Mouse (Mus musculus): ENCODE measurements around the gene Naa16. TPM values are rescaled to one million over a fixed set of nuclear protein-coding genes. Genes with fewer than 3 reads are reported as not detected.

Gene Naa16
- polyA plus RNA-seq, 1 experiment = 0.28 TPM

DNA sequence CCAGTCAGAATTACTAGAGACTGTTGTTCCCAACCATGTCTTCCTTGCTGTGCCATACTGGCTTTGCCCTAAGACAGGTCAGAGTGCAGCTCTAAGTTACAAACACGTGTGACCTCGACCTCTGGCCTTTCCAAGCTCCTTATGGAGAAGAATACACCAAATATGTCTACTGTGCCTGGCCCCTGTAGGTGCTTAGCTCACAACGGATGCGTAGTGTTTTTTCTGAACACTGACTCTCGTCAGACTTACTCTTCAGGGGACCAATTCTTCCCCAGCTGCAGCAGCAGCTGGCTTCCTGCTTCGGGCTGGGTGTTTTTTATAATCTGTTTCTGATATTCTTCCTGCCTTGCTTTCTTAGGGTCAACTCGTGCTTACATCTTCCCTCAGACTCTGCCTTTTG lies 74.7 kb downstream of the Naa16 start:
- Histone ChIP-seq H3K4me3 (ENCODE audit: low read depth, low read length) (no peak overlapping the region), H3K27me3 (ENCODE audit: control insufficient read depth, insufficient read depth, low read length) (no peaks in the 10 kb centered on the region), H3K27ac (ENCODE audit: insufficient read depth, low read depth, low read length) (no peak overlapping the region), H3K4me1 (ENCODE audit: control insufficient read depth, insufficient read depth, insufficient read length, low read length) (no peaks in the 10 kb centered on the region), H3K36me3 (ENCODE audit: control insufficient read depth, insufficient read depth, low read length) (no peaks in the 10 kb centered on the region)
- TF ChIP-seq POLR2A (IDR thresholded peaks at IDR 0.05; ENCODE audit: low read depth, low read length) = no peak
- no peak for TF ChIP-seq CTCF (IDR thresholded peaks at IDR 0.05; ENCODE audit: extremely low read depth, insufficient read length, insufficient replicate concordance, low read depth, low read length)
- WGBS = 64% methylated on average over 7 of the region's 7 CpGs

DNA sequence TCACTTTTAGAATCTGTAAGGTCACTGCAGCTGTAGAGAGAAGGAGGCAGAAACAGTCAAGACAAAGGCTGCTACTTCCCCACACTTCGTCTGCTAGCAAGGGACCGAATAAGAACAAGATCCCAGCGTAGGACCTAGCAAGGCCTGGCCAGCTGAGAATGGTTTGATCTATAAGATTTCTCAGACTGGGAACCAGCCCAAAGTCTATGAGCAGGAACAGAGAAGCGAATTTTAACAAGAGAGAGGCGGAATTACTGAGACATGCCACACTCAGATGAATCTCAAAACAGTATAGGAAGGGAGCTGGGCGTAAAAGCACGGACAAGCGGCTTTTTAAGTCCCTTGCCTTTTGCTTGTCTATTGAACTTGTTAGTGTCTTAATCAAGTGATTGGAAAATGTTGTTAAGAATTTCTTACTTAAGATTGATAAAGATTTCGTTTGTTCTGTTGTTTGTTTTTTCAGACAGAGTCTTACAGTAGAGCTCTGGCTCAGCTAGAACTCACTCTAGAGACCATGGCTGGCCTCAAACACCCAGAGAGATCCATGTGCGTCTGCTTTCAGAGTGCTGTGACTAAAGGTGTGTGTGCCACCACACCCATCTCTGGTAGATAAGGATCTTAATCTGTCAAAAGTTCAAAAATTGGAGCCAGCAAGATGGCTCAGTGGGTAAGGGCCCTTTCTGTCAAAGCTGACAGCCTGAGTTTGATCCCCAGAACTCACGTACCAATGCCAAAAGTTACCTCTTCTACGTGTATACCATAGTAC lies 76.2 kb downstream of the Naa16 start:
- Histone ChIP-seq H3K4me3 (ENCODE audit: low read depth, low read length) (no peak overlapping the region), H3K27me3 (ENCODE audit: control insufficient read depth, insufficient read depth, low read length) (no peaks in the 10 kb centered on the region), H3K27ac (ENCODE audit: insufficient read depth, low read depth, low read length) (no peak overlapping the region), H3K36me3 (ENCODE audit: control insufficient read depth, insufficient read depth, low read length) (no peaks in the 10 kb centered on the region), H3K4me1 (ENCODE audit: control insufficient read depth, insufficient read depth, insufficient read length, low read length) (no peaks in the 10 kb centered on the region)
- no peak for TF ChIP-seq CTCF (IDR thresholded peaks at IDR 0.05; ENCODE audit: extremely low read depth, insufficient read length, insufficient replicate concordance, low read depth, low read length)
- TF ChIP-seq POLR2A (IDR thresholded peaks at IDR 0.05; ENCODE audit: low read depth, low read length) = no peak
- WGBS = 86% methylated on average over 12 of the region's 12 CpGs

DNA sequence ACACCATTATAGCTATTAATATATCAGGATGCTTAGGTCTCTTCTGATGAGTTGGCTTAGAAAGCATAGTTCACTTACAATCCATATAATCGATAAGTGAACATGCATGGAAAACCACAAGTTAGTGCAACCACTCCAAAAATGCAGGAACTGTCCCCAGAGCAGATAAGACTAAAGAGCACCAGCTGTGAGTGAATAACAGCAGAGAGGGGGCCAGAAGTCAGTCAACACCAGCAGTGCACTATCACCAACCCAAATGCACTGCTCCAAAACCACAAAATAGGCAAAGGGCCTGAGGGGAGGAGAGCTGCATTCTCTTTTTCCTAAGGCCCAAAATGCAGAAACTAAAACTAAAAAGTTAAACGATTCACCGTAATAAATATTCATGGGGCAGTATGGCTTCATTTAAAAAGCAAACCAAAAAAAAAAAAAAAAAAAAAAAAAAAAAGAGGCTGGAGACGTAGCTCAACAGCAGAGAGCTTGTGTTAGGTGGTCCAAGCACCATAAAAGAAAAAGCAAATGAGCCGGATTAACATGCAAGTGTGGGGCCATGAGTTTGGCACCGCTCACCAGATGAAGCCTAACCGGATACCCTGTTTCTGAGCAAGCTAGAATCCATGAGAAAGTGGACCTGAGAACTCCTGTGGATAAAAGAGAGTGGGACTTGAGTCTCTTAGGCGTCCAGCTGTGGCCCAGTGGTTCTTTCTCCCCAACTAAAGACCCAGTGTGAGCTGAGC lies 77.0 kb downstream of the Naa16 start:
- no peak overlapping the region for H3K27ac ChIP-seq (ENCODE audit: insufficient read depth, low read depth, low read length)
- no peaks in the 10 kb centered on the region for H3K27me3 ChIP-seq (ENCODE audit: control insufficient read depth, insufficient read depth, low read length)
- no peaks in the 10 kb centered on the region for H3K36me3 ChIP-seq (ENCODE audit: control insufficient read depth, insufficient read depth, low read length)
- TF ChIP-seq POLR2A (IDR thresholded peaks at IDR 0.05; ENCODE audit: low read depth, low read length) (no peak), CTCF (IDR thresholded peaks at IDR 0.05; ENCODE audit: extremely low read depth, insufficient read length, insufficient replicate concordance, low read depth, low read length) (no peak)
- no peaks in the 10 kb centered on the region for H3K4me1 ChIP-seq (ENCODE audit: control insufficient read depth, insufficient read depth, insufficient read length, low read length)
- no peak overlapping the region for H3K4me3 ChIP-seq (ENCODE audit: low read depth, low read length)
- WGBS = 82% methylated on average over 8 of the region's 8 CpGs

DNA sequence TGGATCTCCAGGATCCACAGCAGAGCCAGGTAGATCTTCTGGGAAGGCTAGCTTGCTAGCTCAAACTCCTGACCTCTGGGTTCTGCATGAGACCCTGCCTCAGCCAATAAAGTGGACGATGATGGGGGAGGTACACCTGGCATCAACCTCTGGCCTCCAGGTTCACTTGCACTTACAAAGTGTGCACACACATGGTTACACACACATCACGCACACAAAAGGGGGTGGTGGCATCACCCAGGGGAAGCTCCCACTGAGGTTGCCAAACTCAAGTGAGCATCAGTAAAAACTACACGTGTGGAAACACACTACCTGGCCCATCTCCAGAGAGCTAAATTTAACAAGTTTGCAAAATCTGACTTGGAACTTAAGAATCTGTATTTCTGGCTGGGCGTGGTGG lies 77.9 kb downstream of the Naa16 start:
- Histone ChIP-seq H3K36me3 (ENCODE audit: control insufficient read depth, insufficient read depth, low read length) (no peaks in the 10 kb centered on the region), H3K27me3 (ENCODE audit: control insufficient read depth, insufficient read depth, low read length) (no peaks in the 10 kb centered on the region), H3K27ac (ENCODE audit: insufficient read depth, low read depth, low read length) (no peak overlapping the region), H3K4me3 (ENCODE audit: low read depth, low read length) (no peak overlapping the region), H3K4me1 (ENCODE audit: control insufficient read depth, insufficient read depth, insufficient read length, low read length) (no peaks in the 10 kb centered on the region)
- no peak for TF ChIP-seq CTCF (IDR thresholded peaks at IDR 0.05; ENCODE audit: extremely low read depth, insufficient read length, insufficient replicate concordance, low read depth, low read length)
- TF ChIP-seq POLR2A (IDR thresholded peaks at IDR 0.05; ENCODE audit: low read depth, low read length) = no peak
- 78% methylated on average over 4 of the region's 4 CpGs for WGBS

DNA sequence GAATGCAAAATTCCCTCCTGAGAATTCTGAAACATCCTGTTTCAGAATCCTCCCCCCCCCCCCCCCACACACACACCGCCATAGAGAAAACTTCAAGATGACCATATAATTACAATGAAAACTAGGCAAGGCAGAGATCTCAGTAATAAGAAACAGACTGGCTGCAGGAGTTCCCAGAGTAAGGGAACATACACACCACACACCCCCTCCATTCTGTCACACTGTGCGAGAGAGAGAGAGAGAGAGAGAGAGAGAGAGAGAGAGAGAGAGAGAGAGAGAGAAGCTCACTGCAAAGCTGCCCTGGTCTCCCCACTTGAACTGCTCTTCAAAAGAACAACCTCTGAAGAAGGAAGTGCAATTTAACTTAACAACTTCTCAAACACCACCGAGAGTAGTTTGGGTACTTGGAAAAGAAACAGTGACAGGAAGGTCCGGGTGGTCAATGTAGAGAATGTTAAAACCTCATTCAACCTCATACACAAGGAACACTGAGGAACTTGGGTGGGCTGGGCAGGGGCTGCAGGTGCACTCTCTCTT lies 78.6 kb downstream of the Naa16 start:
- no peaks in the 10 kb centered on the region for H3K27me3 ChIP-seq (ENCODE audit: control insufficient read depth, insufficient read depth, low read length)
- H3K4me1 ChIP-seq (ENCODE audit: control insufficient read depth, insufficient read depth, insufficient read length, low read length) = no peaks in the 10 kb centered on the region
- 54% methylated on average over 4 of the region's 4 CpGs for WGBS
- TF ChIP-seq POLR2A (IDR thresholded peaks at IDR 0.05; ENCODE audit: low read depth, low read length) (no peak), CTCF (IDR thresholded peaks at IDR 0.05; ENCODE audit: extremely low read depth, insufficient read length, insufficient replicate concordance, low read depth, low read length) (no peak)
- H3K4me3 ChIP-seq (ENCODE audit: low read depth, low read length) = no peak overlapping the region
- no peaks in the 10 kb centered on the region for H3K36me3 ChIP-seq (ENCODE audit: control insufficient read depth, insufficient read depth, low read length)
- no peak overlapping the region for H3K27ac ChIP-seq (ENCODE audit: insufficient read depth, low read depth, low read length)

DNA sequence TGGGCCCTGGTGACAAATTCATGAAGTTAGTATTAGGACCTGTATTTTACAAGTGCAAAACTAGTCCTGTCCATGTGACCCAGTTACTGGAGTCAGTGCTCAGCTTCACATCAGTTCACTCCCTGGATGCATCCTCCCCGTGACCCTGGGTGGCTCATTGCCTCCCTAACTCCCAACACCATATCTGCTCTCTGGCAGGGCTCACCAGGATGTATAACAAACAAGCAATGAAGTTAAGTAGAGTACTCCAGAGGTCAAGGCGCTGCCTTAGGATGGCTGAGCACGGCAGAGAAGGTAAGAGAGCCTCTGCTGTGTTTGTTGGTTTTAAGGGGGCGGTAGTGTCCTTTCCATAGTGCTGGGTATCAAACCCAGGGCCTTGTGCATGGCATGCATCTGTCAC lies 81.5 kb downstream of the Naa16 start:
- H3K36me3 ChIP-seq (ENCODE audit: control insufficient read depth, insufficient read depth, low read length) = no peaks in the 10 kb centered on the region
- TF ChIP-seq CTCF (IDR thresholded peaks at IDR 0.05; ENCODE audit: extremely low read depth, insufficient read length, insufficient replicate concordance, low read depth, low read length) = no peak
- TF ChIP-seq POLR2A (IDR thresholded peaks at IDR 0.05; ENCODE audit: low read depth, low read length) = no peak
- no peak overlapping the region for H3K27ac ChIP-seq (ENCODE audit: insufficient read depth, low read depth, low read length)
- no peak overlapping the region for H3K4me3 ChIP-seq (ENCODE audit: low read depth, low read length)
- H3K4me1 ChIP-seq (ENCODE audit: control insufficient read depth, insufficient read depth, insufficient read length, low read length) = no peaks in the 10 kb centered on the region
- 66% methylated on average over 4 of the region's 4 CpGs for WGBS
- H3K27me3 ChIP-seq (ENCODE audit: control insufficient read depth, insufficient read depth, low read length) = no peaks in the 10 kb centered on the region

DNA sequence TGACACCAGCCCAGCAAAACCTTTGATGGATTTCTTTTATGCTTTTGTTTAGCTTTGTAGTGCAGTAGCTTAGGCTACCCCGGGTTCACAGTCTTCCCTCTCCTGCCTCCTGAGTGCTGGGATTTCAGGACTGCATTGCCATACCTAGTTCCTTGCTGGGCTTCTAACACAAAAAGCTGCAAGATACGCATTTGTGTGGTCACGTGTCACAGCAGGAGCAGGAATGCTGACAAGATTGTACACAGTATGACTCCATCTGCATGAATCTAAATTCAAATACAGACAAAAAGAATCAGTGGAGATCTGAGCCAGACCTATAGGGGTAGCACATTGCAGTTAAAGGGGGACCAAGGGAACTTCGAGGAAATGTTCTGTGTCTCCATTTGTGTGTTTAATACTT lies 82.2 kb downstream of the Naa16 start:
- Histone ChIP-seq H3K4me3 (ENCODE audit: low read depth, low read length) (no peak overlapping the region), H3K36me3 (ENCODE audit: control insufficient read depth, insufficient read depth, low read length) (no peaks in the 10 kb centered on the region), H3K27me3 (ENCODE audit: control insufficient read depth, insufficient read depth, low read length) (no peaks in the 10 kb centered on the region), H3K4me1 (ENCODE audit: control insufficient read depth, insufficient read depth, insufficient read length, low read length) (no peaks in the 10 kb centered on the region), H3K27ac (ENCODE audit: insufficient read depth, low read depth, low read length) (no peak overlapping the region)
- TF ChIP-seq POLR2A (IDR thresholded peaks at IDR 0.05; ENCODE audit: low read depth, low read length) (no peak), CTCF (IDR thresholded peaks at IDR 0.05; ENCODE audit: extremely low read depth, insufficient read length, insufficient replicate concordance, low read depth, low read length) (no peak)
- 78% methylated on average over 4 of the region's 4 CpGs for WGBS
